Mouse (Mus musculus): ENCODE measurements at regions not wholly inside any gene's neighbourhood (a gene's known extent, or its start where the extent isn't known, plus 50 kb on each side); places are given as distances from the start of the nearest gene placed in this dataset.

GRCm38 (mm10) chr10:56519041-56519440 is 141.9 kb downstream of the Gja1 start:
- no peaks in the 10 kb centered on the region for H3K4me1 ChIP-seq
- no peaks in the 10 kb centered on the region for H3K9me3 ChIP-seq
- no peak for ATAC-seq (ENCODE audit: insufficient number of reproducible peaks, low FRiP score, low TSS enrichment, low read depth)
- no peak overlapping the region for H3K4me3 ChIP-seq
- no peak overlapping the region for H3K4me2 ChIP-seq
- 84% methylated on average over 1 of the region's 1 CpGs for WGBS
- H3K9ac ChIP-seq: no peak overlapping the region
- no peaks in the 10 kb centered on the region for H3K36me3 ChIP-seq
- no peaks in the 10 kb centered on the region for H3K27me3 ChIP-seq
- H3K27ac ChIP-seq: no peak overlapping the region

- Histone ChIP-seq H3K4me1 (no peaks in the 10 kb centered on the region), H3K36me3 (no peaks in the 10 kb centered on the region), H3K27me3 (no peaks in the 10 kb centered on the region), H3K9ac (no peak overlapping the region), H3K9me3 (no peaks in the 10 kb centered on the region), H3K4me2 (no peak overlapping the region), H3K4me3 (no peak overlapping the region), H3K27ac (no peak overlapping the region)
- WGBS: 52% methylated on average over 2 of the region's 2 CpGs
- no peak for ATAC-seq (ENCODE audit: insufficient number of reproducible peaks, low FRiP score, low TSS enrichment, low read depth)
These were observed 148.7 kb downstream of the Gja1 start for GRCm38 (mm10) chr10:56525791-56526190.

- H3K4me1 ChIP-seq: peaks cover 9% of the 10 kb centered on the region; the same call in 1 of the 2 replicates
- no peak for ATAC-seq (ENCODE audit: insufficient number of reproducible peaks, low FRiP score, low TSS enrichment, low read depth)
- H3K9me3 ChIP-seq: no peaks in the 10 kb centered on the region
- no peak overlapping the region for H3K27ac ChIP-seq
- WGBS: 35% methylated on average over 4 of the region's 4 CpGs
- H3K27me3 ChIP-seq: no peaks in the 10 kb centered on the region
- H3K9ac ChIP-seq: no peak overlapping the region
- H3K4me3 ChIP-seq: no peak overlapping the region
- no peaks in the 10 kb centered on the region for H3K36me3 ChIP-seq
- H3K4me2 ChIP-seq: no peak overlapping the region
These were observed 160.0 kb downstream of the Gja1 start for GRCm38 (mm10) chr10:56537091-56537490.

- WGBS: 39% methylated on average over 5 of the region's 5 CpGs
- no peak overlapping the region for H3K27ac ChIP-seq
- no peak overlapping the region for H3K4me2 ChIP-seq
- no peaks in the 10 kb centered on the region for H3K27me3 ChIP-seq
- H3K9me3 ChIP-seq: no peaks in the 10 kb centered on the region
- peaks cover 9% of the 10 kb centered on the region; the same call in 1 of the 2 replicates for H3K4me1 ChIP-seq
- no peak overlapping the region for H3K4me3 ChIP-seq
- H3K9ac ChIP-seq: no peak overlapping the region
- no peaks in the 10 kb centered on the region for H3K36me3 ChIP-seq
- peak; percentile 61; the same call in 1 of the 2 replicates for ATAC-seq (ENCODE audit: insufficient number of reproducible peaks, low FRiP score, low TSS enrichment, low read depth)
These were observed 162.8 kb downstream of the Gja1 start for GRCm38 (mm10) chr10:56539827-56540511.

- Histone ChIP-seq H3K27ac (no peak overlapping the region), H3K4me3 (no peak overlapping the region), H3K9ac (no peak overlapping the region), H3K9me3 (no peaks in the 10 kb centered on the region), H3K36me3 (no peaks in the 10 kb centered on the region), H3K4me1 (peaks cover 7% of the 10 kb centered on the region; the same call in 1 of the 2 replicates), H3K4me2 (no peak overlapping the region), H3K27me3 (no peaks in the 10 kb centered on the region)
- no peak for ATAC-seq (ENCODE audit: insufficient number of reproducible peaks, low FRiP score, low TSS enrichment, low read depth)
- 50% methylated on average over 3 of the region's 3 CpGs for WGBS
These were observed 165.0 kb downstream of the Gja1 start for GRCm38 (mm10) chr10:56542106-56542505.

- 13% methylated on average over 3 of the region's 3 CpGs for WGBS
- no peak overlapping the region for H3K4me2 ChIP-seq
- H3K4me1 ChIP-seq: no peaks in the 10 kb centered on the region
- H3K27me3 ChIP-seq: no peaks in the 10 kb centered on the region
- no peak overlapping the region for H3K9ac ChIP-seq
- no peak overlapping the region for H3K4me3 ChIP-seq
- no peaks in the 10 kb centered on the region for H3K36me3 ChIP-seq
- ATAC-seq (ENCODE audit: insufficient number of reproducible peaks, low FRiP score, low TSS enrichment, low read depth): no peak
- H3K27ac ChIP-seq: no peak overlapping the region
- no peaks in the 10 kb centered on the region for H3K9me3 ChIP-seq
These were observed 168.9 kb downstream of the Gja1 start for GRCm38 (mm10) chr10:56545989-56546388.

- Histone ChIP-seq H3K36me3 (no peaks in the 10 kb centered on the region), H3K4me1 (no peaks in the 10 kb centered on the region), H3K27me3 (no peaks in the 10 kb centered on the region), H3K9ac (no peak overlapping the region), H3K9me3 (no peaks in the 10 kb centered on the region), H3K27ac (no peak overlapping the region), H3K4me3 (no peak overlapping the region), H3K4me2 (no peak overlapping the region)
- no peak for ATAC-seq (ENCODE audit: insufficient number of reproducible peaks, low FRiP score, low TSS enrichment, low read depth)
- 43% methylated on average over 2 of the region's 2 CpGs for WGBS
These were observed 169.7 kb downstream of the Gja1 start for GRCm38 (mm10) chr10:56546824-56547223.

- no peak for ATAC-seq (ENCODE audit: insufficient number of reproducible peaks, low FRiP score, low TSS enrichment, low read depth)
- Histone ChIP-seq H3K9ac (no peak overlapping the region), H3K36me3 (no peaks in the 10 kb centered on the region), H3K27me3 (no peaks in the 10 kb centered on the region), H3K4me2 (no peak overlapping the region), H3K27ac (no peak overlapping the region), H3K9me3 (no peaks in the 10 kb centered on the region), H3K4me3 (no peak overlapping the region), H3K4me1 (no peaks in the 10 kb centered on the region)
- WGBS: 85% methylated on average over 3 of the region's 4 CpGs
These were observed 170.7 kb downstream of the Gja1 start for GRCm38 (mm10) chr10:56547825-56548224.

- Histone ChIP-seq H3K4me1 (no peaks in the 10 kb centered on the region), H3K4me3 (no peak overlapping the region), H3K9ac (no peak overlapping the region), H3K27ac (no peak overlapping the region), H3K27me3 (no peaks in the 10 kb centered on the region), H3K9me3 (no peaks in the 10 kb centered on the region), H3K36me3 (no peaks in the 10 kb centered on the region), H3K4me2 (no peak overlapping the region)
- 75% methylated on average over 12 of the region's 12 CpGs for WGBS
- ATAC-seq (ENCODE audit: insufficient number of reproducible peaks, low FRiP score, low TSS enrichment, low read depth): no peak
These were observed 189.8 kb downstream of the Gja1 start for GRCm38 (mm10) chr10:56566836-56567442.

GRCm38 (mm10) chr10:56582065-56582464 is 204.9 kb downstream of the Gja1 start:
- 51% methylated on average over 6 of the region's 6 CpGs for WGBS
- no peak for ATAC-seq (ENCODE audit: insufficient number of reproducible peaks, low FRiP score, low TSS enrichment, low read depth)
- Histone ChIP-seq H3K27ac (no peak overlapping the region), H3K4me3 (no peak overlapping the region), H3K9ac (no peak overlapping the region), H3K36me3 (no peaks in the 10 kb centered on the region), H3K9me3 (no peaks in the 10 kb centered on the region), H3K27me3 (no peaks in the 10 kb centered on the region), H3K4me2 (no peak overlapping the region), H3K4me1 (no peaks in the 10 kb centered on the region)

GRCm38 (mm10) chr10:56587205-56587604 is 210.1 kb downstream of the Gja1 start:
- WGBS: 26% methylated on average over 2 of the region's 2 CpGs
- no peaks in the 10 kb centered on the region for H3K27me3 ChIP-seq
- no peak overlapping the region for H3K9ac ChIP-seq
- H3K4me3 ChIP-seq: no peak overlapping the region
- H3K36me3 ChIP-seq: no peaks in the 10 kb centered on the region
- no peaks in the 10 kb centered on the region for H3K4me1 ChIP-seq
- H3K4me2 ChIP-seq: no peak overlapping the region
- no peak overlapping the region for H3K27ac ChIP-seq
- H3K9me3 ChIP-seq: no peaks in the 10 kb centered on the region
- ATAC-seq (ENCODE audit: insufficient number of reproducible peaks, low FRiP score, low TSS enrichment, low read depth): no peak

GRCm38 (mm10) chr10:56597382-56597781 is 220.3 kb downstream of the Gja1 start:
- no peaks in the 10 kb centered on the region for H3K27me3 ChIP-seq
- H3K36me3 ChIP-seq: no peaks in the 10 kb centered on the region
- WGBS: 56% methylated on average over 5 of the region's 5 CpGs
- no peak overlapping the region for H3K4me3 ChIP-seq
- H3K9ac ChIP-seq: no peak overlapping the region
- H3K4me2 ChIP-seq: no peak overlapping the region
- H3K27ac ChIP-seq: no peak overlapping the region
- no peaks in the 10 kb centered on the region for H3K4me1 ChIP-seq
- H3K9me3 ChIP-seq: no peaks in the 10 kb centered on the region
- no peak for ATAC-seq (ENCODE audit: insufficient number of reproducible peaks, low FRiP score, low TSS enrichment, low read depth)
